Mouse (Mus musculus) macrophage (primary cell): Measurements from ENCODE around the gene Gbp9. TPM values are rescaled to one million over a fixed set of nuclear protein-coding genes. Genes with fewer than 3 reads are reported as not detected.
"Not testable (repeated sequence)": the region's sequence is repeated elsewhere in the genome, so short reads cannot be mapped to it uniquely, and the experiment has no call there.

Experiments used
- H3K27ac ChIP-seq: fragments of 350-480 bp; formaldehyde crosslinking; 2 replicates; pipeline ENCODE4 v1.9.0; 2021
- H3K36me3 ChIP-seq: fragments of 350-480 bp; formaldehyde crosslinking; 2 replicates; pipeline ENCODE4 v1.9.0; 2021; ENCODE audit errors: inconsistent target
- H3K4me3 ChIP-seq: fragments of 350-480 bp; formaldehyde crosslinking; 2 replicates; pipeline ENCODE4 v1.9.0; 2021; ENCODE audit errors: inconsistent target
- H3K79me2 ChIP-seq: fragments of 350-480 bp; formaldehyde crosslinking; 2 replicates; pipeline ENCODE4 v1.9.0; 2021; ENCODE audit errors: inconsistent target
- WGBS: methylation state at CpG from one replicate; pipeline ENCODE4 v1.1.7; 2026; ENCODE audit warnings: inconsistent platforms; ENCODE audit not compliant: missing documents; 5-methylcytosine and 5-hydroxymethylcytosine counted together
- polyA plus RNA-seq: library from polyadenylated mRNA; stranded (reverse); fragments of 250-400 nt; gene quantifications from 3 replicates; pipeline ENCODE4 v1.2.4, GENCODE M21; 2018; ENCODE audit warnings: inconsistent platforms
- total RNA-seq, 78 experiments: library from RNA; depleted of rRNA; stranded (reverse); fragments of 250-400 nt; gene quantifications; 1 replicate in 9 of 78; 2 replicates in 24 of 78; 3 replicates in 43 of 78; 4 replicates in 2 of 78; pipeline ENCODE4 v1.2.4; 2018; ENCODE audit warnings: inconsistent platforms in 56 of 78

The Gbp9 gene
- total RNA-seq (2018; cell fraction: chromatin; rRNA removed): 100 to 1,000 TPM in 22 of 26 experiments, 10 to 100 TPM in 4; 84.6 to 820 (median 283) TPM
- total RNA-seq (2018; cell fraction: cytosol; rRNA removed): 100 to 1,000 TPM in 11 of 26 experiments, 10 to 100 TPM in 15; 33.9 to 152 (median 73.0) TPM
- 100 to 1,000 TPM in 25 of 26 experiments, 10 to 100 TPM in 1; 61.7 to 555 (median 233) TPM for total RNA-seq (2018; cell fraction: nucleus; rRNA removed)
- polyA plus RNA-seq: 20.1 to 55.4 TPM (median 28.3 TPM) in 3 replicates

DNA sequence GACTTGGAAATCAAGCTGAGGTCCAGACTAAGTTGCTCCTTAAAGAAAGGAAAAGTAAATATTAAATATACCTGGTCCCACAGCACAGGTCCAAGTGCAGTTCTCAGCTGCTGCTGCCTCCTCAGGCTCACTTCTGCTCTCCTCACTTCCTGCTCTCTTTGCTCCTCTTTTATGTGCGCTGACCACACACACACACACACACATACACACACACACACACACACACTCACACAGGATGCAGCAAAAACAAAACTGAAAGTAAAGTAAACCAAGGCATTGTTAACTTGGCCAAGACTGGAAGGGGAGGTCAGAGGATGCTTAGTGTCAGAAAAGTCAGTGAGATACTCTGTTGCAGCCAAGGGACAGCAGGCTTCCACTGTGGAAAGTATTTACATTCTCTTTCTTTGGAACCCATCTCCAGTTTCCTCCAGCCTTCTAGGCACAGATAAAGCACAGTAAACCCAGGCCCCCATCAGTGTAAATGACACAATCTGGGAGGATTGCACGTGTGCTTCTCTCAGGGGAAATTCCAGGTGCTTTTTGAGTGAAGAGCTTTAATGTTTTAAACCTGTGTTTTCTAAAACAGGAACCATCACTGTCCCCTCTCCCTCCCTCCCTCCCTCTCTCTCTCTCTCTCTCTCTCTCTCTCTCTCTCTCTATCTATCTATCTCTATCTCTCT lies at the start of gene Gbp9, which contains the start of the genes Gbp8 and Gbp4:
Gene Gbp9 (minus strand): TSS at position 131 of the 680 bp plus-strand sequence.
Gene Gbp8 (minus strand): TSS at position 132 of the 680 bp plus-strand sequence.
Gene Gbp4 (minus strand): TSS at position 178 of the 680 bp plus-strand sequence.
- 7% methylated on average over 2 of the region's 2 CpGs for WGBS
- not testable (repeated sequence) for H3K4me3 ChIP-seq, H3K27ac ChIP-seq
- Histone ChIP-seq H3K36me3 (peaks cover 18% of the 10 kb centered on the region; the same call in 1 of the 2 replicates), H3K79me2 (peaks cover 22% of the 10 kb centered on the region; the same call in 1 of the 2 replicates)

DNA sequence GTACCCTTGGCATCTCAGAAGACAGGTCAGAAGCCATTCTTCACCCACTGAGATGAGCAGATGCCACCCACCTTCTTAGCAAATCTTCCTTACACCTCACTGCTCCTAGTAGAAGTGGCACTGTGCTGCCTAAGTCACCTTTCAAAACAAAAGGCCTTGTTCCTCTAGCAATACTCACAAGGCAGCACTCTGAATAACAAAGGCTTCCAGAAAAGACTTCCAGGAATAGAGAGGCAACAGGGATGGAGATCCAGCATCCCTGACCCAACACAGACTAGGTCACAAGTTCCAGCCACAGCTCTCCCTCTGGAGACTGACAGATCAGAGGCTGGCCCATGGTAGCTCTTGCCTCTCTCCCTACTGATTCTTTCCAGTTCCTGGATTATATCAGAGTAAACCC lies 42.1 kb upstream of the Gbp9 start:
- no peak overlapping the region for H3K4me3 ChIP-seq
- no peaks in the 10 kb centered on the region for H3K36me3 ChIP-seq
- H3K27ac ChIP-seq: no peak overlapping the region
- no peaks in the 10 kb centered on the region for H3K79me2 ChIP-seq

DNA sequence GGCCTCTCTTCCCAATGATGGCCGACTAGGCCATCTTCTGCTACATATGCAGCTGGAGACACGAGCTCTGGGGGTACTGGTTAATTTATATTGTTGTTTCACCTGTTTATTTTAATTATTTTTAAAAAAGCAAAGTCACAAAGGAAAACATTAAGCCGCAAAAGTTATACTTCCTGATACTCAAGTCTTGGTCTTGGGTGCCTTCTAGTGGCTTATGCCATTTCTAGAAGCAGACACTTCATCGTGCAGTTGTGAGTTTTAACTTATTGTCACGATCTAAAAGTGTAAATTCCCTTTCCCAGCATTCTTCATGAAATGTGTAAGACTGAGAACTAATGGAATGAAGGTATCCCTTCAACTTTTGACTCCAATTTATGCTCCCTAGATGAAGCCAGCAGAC lies 17.2 kb upstream of the Gbp9 start:
- WGBS: 70% methylated on average over 3 of the region's 5 CpGs
- no peak overlapping the region for H3K27ac ChIP-seq
- H3K4me3 ChIP-seq: no peak overlapping the region
- no peaks in the 10 kb centered on the region for H3K79me2 ChIP-seq
- no peaks in the 10 kb centered on the region for H3K36me3 ChIP-seq

DNA sequence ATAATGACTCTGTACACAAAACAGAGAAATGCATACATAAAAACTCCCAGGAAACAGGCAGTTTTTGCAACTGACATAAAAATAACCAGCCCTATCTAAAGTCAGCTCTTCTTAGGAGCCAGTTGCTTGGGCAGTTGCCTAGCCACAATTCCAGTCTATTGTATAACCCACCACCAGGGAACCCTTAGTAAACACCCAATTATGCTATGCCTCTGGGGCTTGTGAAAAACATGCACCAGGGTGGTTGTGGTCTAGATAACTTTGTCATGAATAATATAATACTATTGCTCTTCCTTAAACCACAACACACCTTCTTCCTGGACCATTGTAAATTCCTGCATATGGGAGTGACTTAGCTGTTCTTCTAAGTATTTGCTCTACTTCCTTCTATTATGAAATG lies 14.7 kb upstream of the Gbp9 start:
- Histone ChIP-seq H3K79me2 (no peaks in the 10 kb centered on the region), H3K27ac (no peak overlapping the region)

DNA sequence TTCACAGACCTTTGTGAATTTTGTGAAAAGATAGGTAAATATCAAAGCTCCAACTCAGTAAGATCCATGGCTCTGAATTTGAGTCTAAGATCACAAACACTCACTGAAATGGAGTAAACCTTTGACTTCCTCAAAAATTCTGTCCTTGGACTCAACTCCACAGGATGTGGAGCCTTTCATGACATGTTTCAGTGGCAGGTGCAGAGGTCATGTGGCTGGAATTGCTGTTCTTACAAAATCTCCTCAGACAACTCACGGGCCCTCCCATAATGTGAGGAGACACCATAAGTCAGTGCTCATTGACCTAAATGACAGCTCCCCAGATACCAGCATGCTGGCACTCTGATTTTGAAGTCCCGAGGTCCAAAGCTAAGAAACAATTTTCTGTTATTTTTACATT lies 8.7 kb upstream of the Gbp9 start:
- not testable (repeated sequence) for H3K36me3 ChIP-seq, H3K79me2 ChIP-seq, H3K4me3 ChIP-seq, H3K27ac ChIP-seq
- WGBS: 35% methylated on average over 2 of the region's 2 CpGs

More for the DNA sequence above, 14.7 kb upstream of the Gbp9 start:
- no peaks in the 10 kb centered on the region for H3K36me3 ChIP-seq
- H3K4me3 ChIP-seq: no peak overlapping the region

DNA sequence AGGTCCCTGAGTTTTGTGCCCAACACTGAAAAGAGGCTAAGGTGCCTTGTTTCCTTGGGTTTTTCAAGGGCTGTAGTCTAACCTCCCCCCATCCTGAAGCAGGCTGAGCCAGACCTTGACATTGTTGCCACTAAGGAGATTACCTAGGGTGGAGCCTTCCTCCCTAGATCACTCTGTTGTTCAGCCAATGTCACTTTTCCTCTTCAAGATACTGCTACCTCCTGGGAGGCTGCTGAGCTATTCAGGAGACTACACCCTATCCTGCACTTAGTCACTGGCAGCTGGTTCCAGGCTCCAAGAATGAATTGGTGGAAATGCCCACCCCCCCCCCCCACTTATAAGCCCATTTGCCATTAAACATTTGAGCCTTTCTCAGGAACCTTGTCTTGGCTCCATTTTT lies 7.1 kb upstream of the Gbp9 start:
- Histone ChIP-seq H3K36me3 (no peaks in the 10 kb centered on the region), H3K4me3 (no peak overlapping the region), H3K79me2 (no peaks in the 10 kb centered on the region), H3K27ac (no peak overlapping the region)

DNA sequence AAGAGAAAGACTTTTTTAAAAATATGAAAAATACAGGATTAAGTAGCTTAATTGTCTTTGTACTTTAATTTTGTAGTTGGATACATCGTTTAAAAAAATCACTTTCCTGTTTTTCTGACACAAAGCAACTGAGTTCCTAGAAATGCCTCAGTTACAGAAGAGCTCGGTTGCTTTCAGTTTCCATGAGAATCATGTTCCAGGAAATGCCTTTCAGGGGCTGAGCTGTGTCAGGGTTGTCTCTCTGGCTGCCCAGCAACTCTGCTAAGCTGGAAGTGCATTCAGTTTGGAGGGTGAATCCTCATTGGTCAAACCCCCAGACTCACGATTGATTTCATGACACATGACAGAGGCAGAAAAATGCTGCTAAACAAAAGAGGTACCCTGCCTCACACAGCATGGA lies 6.4 kb upstream of the Gbp9 start:
- not testable (repeated sequence) for H3K79me2 ChIP-seq, H3K4me3 ChIP-seq, H3K36me3 ChIP-seq, H3K27ac ChIP-seq
- 4% methylated on average over 3 of the region's 3 CpGs for WGBS

DNA sequence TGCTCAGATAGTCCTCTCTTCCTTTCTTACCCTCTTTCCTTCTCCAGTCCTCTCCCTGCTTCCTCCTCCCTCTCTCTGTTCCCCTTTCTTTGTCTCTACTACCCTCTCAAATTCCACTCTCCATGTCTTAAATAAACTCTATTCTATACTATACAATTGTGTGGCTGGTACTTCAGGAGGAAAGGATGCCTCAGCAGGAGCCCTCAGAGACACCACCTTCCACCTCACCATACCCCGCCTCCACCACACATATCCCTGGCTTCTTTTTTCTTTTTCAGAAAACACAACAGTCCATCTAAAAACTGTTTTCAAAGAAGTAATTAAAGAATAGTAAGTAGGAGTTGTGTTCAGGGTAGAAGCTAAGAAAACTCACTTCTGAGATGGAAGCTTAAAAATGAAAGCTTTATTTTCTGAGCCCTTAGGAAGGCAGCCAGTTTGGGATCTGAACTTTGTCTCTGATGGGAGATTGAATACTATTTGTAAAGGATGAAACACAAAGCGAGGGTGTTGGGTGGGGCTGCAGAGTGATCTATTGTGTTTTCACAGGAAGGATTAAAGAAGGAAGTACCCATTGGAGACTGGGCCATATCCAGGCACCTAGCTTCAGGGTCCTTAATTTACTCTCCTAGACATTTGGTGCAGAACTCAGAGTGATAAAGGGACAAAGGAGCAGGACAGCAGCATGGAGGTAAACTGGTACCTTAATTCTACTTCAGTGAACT lies 911 bp upstream of the Gbp9 start:
- WGBS: 82% methylated on average over 2 of the region's 2 CpGs
- peaks cover 11% of the 10 kb centered on the region; the same call in 1 of the 2 replicates for H3K36me3 ChIP-seq
- peaks cover 22% of the 10 kb centered on the region; the same call in 1 of the 2 replicates for H3K79me2 ChIP-seq
- H3K27ac ChIP-seq, H3K4me3 ChIP-seq: not testable (repeated sequence)

DNA sequence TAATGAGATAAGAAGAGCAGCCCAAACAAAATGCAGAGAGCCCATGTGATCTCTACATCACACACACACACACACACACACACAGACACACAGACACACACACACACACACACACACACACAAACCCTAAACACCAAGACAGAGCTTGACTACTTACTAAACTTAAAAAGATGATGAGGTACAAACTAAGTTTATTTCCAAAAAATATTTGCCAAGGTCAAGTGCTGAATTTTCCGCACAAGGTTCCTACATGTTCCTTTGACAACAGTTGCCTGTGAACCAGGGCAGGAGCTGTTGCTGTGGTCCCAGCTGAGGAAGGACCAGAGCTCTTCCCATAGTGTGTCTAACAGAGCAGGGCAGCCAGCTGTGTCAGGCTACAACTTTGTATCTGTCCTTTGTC lies 433 bp downstream of the Gbp9 start:
- Histone ChIP-seq H3K36me3 (peaks cover 23% of the 10 kb centered on the region), H3K79me2 (peaks cover 22% of the 10 kb centered on the region; the same call in 1 of the 2 replicates), H3K4me3 (no peak overlapping the region), H3K27ac (no peak overlapping the region)
- WGBS: 83% methylated on average over 1 of the region's 1 CpGs

DNA sequence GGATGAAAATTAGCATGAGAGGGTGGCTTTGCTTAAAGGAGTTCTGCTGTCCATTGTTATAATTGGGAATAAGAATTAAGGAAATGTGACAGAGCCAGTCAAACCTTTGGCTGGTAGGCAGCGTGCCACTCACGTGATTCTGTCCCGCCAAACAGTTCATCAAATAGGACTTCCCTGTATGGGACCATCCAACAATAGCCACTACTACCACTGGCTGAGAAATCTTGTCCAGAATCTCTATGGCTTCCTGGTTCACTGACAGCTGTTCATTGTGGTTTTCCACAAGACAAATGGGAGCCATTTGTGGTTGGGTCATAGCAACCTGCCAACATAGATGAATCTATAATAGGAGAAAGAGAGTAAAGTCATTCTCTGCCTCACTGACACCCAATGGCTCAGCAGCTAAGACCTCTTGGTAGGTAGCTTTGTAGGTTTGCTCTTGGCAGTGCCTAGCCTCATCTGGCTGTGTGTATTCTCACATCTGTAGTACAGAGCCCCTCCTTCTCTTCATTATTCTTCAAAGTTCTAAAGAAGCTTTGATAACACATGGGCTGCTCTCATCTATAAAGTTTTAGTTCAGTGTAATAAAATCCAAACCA lies 2.5 kb downstream of the Gbp9 start:
- not testable (repeated sequence) for H3K4me3 ChIP-seq, H3K27ac ChIP-seq
- peaks cover 22% of the 10 kb centered on the region; the same call in 1 of the 2 replicates for H3K79me2 ChIP-seq
- WGBS: 9% methylated on average over 3 of the region's 3 CpGs
- peaks cover 41% of the 10 kb centered on the region for H3K36me3 ChIP-seq

DNA sequence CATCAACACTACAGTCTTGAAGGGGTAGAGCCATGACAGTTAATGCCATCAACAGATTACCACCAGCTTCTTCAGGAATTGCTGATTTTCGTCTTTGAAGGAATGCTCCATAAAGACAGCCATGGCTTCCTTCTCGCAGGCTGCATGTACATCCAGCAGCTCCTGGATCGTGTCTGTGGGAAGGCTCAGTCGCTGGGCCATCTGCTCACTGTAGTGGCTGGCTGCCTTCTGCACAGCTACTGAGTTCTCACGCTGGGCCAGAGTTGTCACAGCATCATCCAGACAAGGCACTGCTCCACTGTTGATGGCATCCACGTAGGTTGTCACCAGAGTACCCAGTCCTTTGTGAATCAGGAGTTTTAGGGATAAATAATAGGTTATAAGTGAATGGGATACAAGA lies 17.6 kb downstream of the Gbp9 start:
- H3K4me3 ChIP-seq: not testable (repeated sequence)

DNA sequence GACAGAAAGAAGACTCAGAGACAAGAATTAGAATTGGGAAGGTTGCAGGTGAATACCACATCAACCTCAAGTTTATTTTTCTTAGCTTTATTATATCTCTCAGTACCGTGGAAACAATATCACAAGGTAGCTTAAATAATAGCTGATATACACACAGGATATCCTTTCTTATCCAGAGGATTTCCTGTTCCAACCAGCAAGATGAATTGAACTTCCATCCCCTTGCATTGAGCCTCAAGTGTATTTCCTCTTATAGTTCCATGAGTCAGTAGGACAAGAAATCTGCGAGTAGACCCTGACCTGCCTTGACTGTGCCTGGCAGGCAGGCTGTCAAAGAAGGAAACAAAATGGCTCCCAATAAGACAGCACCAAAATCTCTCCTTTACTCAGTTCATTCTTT lies 23.6 kb downstream of the Gbp9 start:
- WGBS: 39% methylated on average over 2 of the region's 2 CpGs
- no peaks in the 10 kb centered on the region for H3K79me2 ChIP-seq
- no peak overlapping the region for H3K27ac ChIP-seq
- peaks cover 33% of the 10 kb centered on the region for H3K36me3 ChIP-seq
- no peak overlapping the region for H3K4me3 ChIP-seq

More for the DNA sequence above, 17.6 kb downstream of the Gbp9 start:
- H3K36me3 ChIP-seq: peaks cover 82% of the 10 kb centered on the region
- WGBS: 96% methylated on average over 6 of the region's 6 CpGs
- H3K27ac ChIP-seq, H3K79me2 ChIP-seq: not testable (repeated sequence)

DNA sequence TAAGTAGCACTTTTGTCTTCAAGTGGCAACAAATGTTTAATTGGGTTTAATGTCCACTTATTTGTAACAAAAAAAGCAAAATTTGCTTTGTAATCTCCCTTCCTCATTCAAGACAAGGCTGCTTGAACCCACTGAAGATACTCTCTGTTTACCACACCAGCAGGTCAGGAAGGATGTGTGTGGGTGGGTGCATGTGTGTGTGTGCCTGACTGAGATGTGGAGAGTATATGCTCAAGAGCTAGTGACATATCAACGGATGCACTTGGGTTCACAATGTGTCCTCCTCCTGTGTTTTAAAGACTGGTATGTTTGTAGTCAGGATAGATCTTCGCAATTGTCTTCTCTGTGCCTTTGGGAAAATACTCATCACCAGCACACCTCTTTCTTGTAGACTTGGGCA lies 24.6 kb downstream of the Gbp9 start:
- peaks cover 2% of the 10 kb centered on the region for H3K79me2 ChIP-seq
- 40% methylated on average over 2 of the region's 2 CpGs for WGBS
- H3K4me3 ChIP-seq: no peak overlapping the region
- H3K27ac ChIP-seq: no peak overlapping the region
- peaks cover 23% of the 10 kb centered on the region for H3K36me3 ChIP-seq

DNA sequence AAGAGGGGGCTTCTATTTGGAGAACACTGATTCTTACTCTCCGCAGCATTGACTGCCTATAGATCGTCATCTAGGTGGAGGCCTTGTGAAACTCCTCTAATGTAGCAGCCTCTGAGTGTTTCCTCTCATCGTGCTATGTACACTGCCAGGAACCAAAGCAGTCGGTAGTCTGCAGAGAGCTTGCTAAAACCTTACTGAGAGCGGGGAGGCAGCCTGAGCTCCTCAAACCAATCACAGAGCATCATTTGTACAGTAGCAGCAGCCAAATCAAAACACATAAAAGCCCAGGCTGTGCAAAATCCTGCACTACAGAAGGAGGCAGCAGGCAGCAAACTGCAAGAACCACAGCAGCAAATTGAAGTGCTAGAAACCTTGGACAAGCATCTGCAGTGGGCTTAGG lies 25.7 kb downstream of the Gbp9 start:
- peaks cover 12% of the 10 kb centered on the region for H3K79me2 ChIP-seq
- no peak overlapping the region for H3K27ac ChIP-seq
- no peak overlapping the region for H3K4me3 ChIP-seq
- WGBS: 96% methylated on average over 4 of the region's 5 CpGs
- peaks cover 12% of the 10 kb centered on the region; the same call in 1 of the 2 replicates for H3K36me3 ChIP-seq
